Mouse (Mus musculus) forebrain, embryonic 15.5 days (tissue): ENCODE measurements around the gene Arfgap1. TPM values are rescaled to one million over a fixed set of nuclear protein-coding genes. Genes with fewer than 3 reads are reported as not detected.

Experiments used
- ATAC-seq: fragments of 200-750 bp; cut with Nextera tagmentation; replicated peaks from 2 replicates; pipeline ENCODE4 v1.8.0; 2017; ENCODE audit warnings: mild to moderate bottlenecking, moderate TSS enrichment, moderate library complexity
- H3K27ac ChIP-seq: fragments of 300-500 bp; sonication (generic); replicated peaks from 2 replicates; pipeline ENCODE4 v1.5.1; 2015; ENCODE audit warnings: mild to moderate bottlenecking, inconsistent platforms
- H3K27me3 ChIP-seq: fragments of 300-500 bp; sonication (generic); 2 replicates; pipeline ENCODE4 v1.6.1; 2015; ENCODE audit warnings: inconsistent platforms
- H3K36me3 ChIP-seq: fragments of 300-500 bp; sonication (generic); 2 replicates; pipeline ENCODE4 v1.6.1; 2015; ENCODE audit warnings: mild to moderate bottlenecking, inconsistent platforms
- H3K4me1 ChIP-seq: fragments of 300-500 bp; sonication (generic); 2 replicates; pipeline ENCODE4 v1.6.1; 2015; ENCODE audit warnings: inconsistent platforms
- H3K4me2 ChIP-seq: fragments of 300-500 bp; sonication (generic); replicated peaks from 2 replicates; pipeline ENCODE4 v1.6.1; 2015; ENCODE audit warnings: mild to moderate bottlenecking, inconsistent platforms
- H3K4me3 ChIP-seq: fragments of 300-500 bp; sonication (generic); 2 replicates; pipeline ENCODE4 v1.5.1; 2015; ENCODE audit warnings: mild to moderate bottlenecking, inconsistent platforms
- H3K9ac ChIP-seq: fragments of 300-500 bp; sonication (generic); replicated peaks from 2 replicates; pipeline ENCODE4 v1.6.1; 2015; ENCODE audit warnings: mild to moderate bottlenecking, inconsistent platforms
- H3K9me3 ChIP-seq: fragments of 300-500 bp; sonication (generic); 2 replicates; pipeline ENCODE4 v1.6.1; 2016; ENCODE audit warnings: inconsistent platforms
- WGBS: fragments of 180-500 bp; shearing (Covaris S2); methylation state at CpG from one replicate; pipeline ENCODE4 v1.1.7; 2015; ENCODE audit warnings: mixed read lengths; 5-methylcytosine and 5-hydroxymethylcytosine counted together
- polyA plus RNA-seq: library from polyadenylated mRNA; unstranded; fragments of >200 nt; fragmentation: Nextera tagmentation; extraction: Ambion mirVana; gene quantifications from 2 replicates; pipeline ENCODE4 v1.2.1, GENCODE M21; 2015

The Arfgap1 gene
- polyA plus RNA-seq, 1 experiment from 2014 or later: 106 TPM

DNA sequence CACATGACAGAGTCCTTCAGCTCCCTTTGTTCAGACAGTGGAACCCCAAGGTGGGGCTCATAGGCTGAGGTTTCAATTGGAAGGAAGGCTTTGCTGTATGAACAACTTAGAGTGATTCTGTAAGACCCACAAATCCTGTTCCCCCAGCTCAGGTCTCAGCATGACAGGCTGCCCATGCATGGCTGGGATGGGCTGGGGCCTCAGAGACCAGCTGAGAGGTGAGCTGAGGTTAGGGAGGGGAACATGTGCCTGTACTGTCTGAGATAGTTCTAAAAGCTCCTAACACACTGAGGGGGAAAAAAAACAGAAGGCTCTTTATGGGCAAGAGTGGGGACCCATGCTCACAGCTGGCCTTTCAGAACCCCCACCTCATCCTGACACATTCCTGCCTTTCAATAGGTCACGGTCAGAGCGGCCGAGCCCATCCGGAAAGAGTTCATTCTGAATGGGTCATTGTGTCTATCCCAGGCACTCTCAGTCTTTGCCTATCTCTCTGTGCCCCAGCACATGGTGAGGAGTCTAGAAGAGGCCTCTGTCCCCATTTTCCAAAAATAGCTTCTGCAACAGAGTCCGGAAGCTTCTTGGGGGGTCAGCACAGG, 20.5 kb downstream of the Arfgap1 start:
- no peaks in the 10 kb centered on the region for H3K4me1 ChIP-seq
- WGBS: 56% methylated on average over 5 of the region's 5 CpGs
- no peak for ATAC-seq
- no peaks in the 10 kb centered on the region for H3K27me3 ChIP-seq
- H3K36me3 ChIP-seq: 0 out of 2 replicates have a peak, but pooled peaks cover 5% of the 10 kb centered on the region
- H3K9ac ChIP-seq: no peak overlapping the region
- H3K9me3 ChIP-seq: no peaks in the 10 kb centered on the region
- H3K4me2 ChIP-seq: no peak overlapping the region
- no peak overlapping the region for H3K4me3 ChIP-seq
- no peak overlapping the region for H3K27ac ChIP-seq

DNA sequence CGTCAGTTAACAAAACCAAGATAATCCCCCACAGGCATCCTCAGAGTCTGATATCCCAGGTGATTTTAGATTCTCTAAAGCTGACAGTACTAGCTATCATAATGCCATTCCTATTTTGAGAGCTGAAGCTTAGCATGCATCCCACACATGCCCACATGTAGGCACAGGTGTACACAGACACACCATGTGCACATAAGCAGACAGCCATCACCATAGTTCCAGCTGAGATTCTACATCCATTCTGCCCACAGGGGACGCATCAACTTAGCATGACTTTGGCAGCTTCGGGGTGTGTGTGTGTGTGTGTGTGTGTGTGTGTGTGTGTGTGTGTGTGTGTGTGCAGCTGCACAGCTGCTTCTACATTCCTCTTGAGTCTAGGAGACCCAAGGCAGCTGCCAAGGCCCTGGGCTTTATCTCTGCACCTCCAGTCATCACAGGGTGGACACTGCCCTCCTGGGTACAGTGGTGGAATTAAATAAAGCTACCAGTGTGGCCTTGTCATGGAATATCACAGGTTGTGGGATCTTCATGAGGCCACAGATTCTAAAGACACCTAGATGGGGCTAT, 21.4 kb downstream of the Arfgap1 start:
- no peaks in the 10 kb centered on the region for H3K9me3 ChIP-seq
- no peak overlapping the region for H3K27ac ChIP-seq
- H3K36me3 ChIP-seq: no peaks in the 10 kb centered on the region
- H3K4me2 ChIP-seq: no peak overlapping the region
- H3K9ac ChIP-seq: no peak overlapping the region
- no peaks in the 10 kb centered on the region for H3K27me3 ChIP-seq
- WGBS: 66% methylated on average over 3 of the region's 3 CpGs
- H3K4me3 ChIP-seq: no peak overlapping the region
- H3K4me1 ChIP-seq: no peaks in the 10 kb centered on the region
- no peak for ATAC-seq

- no peaks in the 10 kb centered on the region for H3K9me3 ChIP-seq
- H3K27ac ChIP-seq: no peak overlapping the region
- no peak overlapping the region for H3K9ac ChIP-seq
- ATAC-seq: no peak
- H3K4me1 ChIP-seq: no peaks in the 10 kb centered on the region
- no peak overlapping the region for H3K4me3 ChIP-seq
- no peaks in the 10 kb centered on the region for H3K27me3 ChIP-seq
- WGBS: 77% methylated on average over 1 of the region's 1 CpGs
- no peaks in the 10 kb centered on the region for H3K36me3 ChIP-seq
- H3K4me2 ChIP-seq: no peak overlapping the region
Observed at GRCm38 (mm10) chr2:180988948-180989347, 21.9 kb downstream of the Arfgap1 start.

GRCm38 (mm10) chr2:180990347-180990746, 23.3 kb downstream of the Arfgap1 start:
- ATAC-seq: no peak
- Histone ChIP-seq H3K36me3 (no peaks in the 10 kb centered on the region), H3K4me3 (no peak overlapping the region), H3K9me3 (no peaks in the 10 kb centered on the region), H3K4me2 (no peak overlapping the region), H3K27ac (0 out of 2 replicates have a peak overlapping the region, but pooled peaks have one; percentile 19), H3K9ac (no peak overlapping the region), H3K4me1 (no peaks in the 10 kb centered on the region), H3K27me3 (no peaks in the 10 kb centered on the region)
- WGBS: 49% methylated on average over 4 of the region's 4 CpGs

DNA sequence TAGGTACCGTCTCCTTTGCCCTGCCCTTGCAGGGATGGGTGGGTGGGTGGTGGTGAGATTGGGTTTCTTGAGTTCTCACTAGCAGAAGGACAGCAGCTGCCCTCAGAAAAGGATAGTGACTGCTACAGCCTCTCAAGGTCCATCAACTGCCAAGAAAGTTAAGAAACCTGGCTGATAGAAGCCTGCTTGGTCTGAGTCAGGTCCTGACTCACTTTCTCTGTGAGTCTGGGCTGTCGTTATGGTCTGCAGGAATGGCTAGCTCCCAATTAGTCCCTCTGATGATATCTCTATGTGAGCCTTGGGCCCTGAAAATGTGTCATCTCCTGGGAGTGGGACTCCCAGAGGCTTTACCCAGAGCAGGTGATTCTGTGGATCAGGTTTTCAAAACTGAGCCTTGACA, 27.3 kb downstream of the Arfgap1 start:
- 78% methylated on average over 2 of the region's 2 CpGs for WGBS
- Histone ChIP-seq H3K9ac (no peak overlapping the region), H3K27ac (no peak overlapping the region), H3K4me1 (no peaks in the 10 kb centered on the region), H3K4me3 (no peak overlapping the region), H3K27me3 (no peaks in the 10 kb centered on the region), H3K36me3 (no peaks in the 10 kb centered on the region), H3K9me3 (no peaks in the 10 kb centered on the region), H3K4me2 (no peak overlapping the region)
- ATAC-seq: no peak

- Histone ChIP-seq H3K27ac (no peak overlapping the region), H3K27me3 (no peaks in the 10 kb centered on the region), H3K9ac (no peak overlapping the region), H3K9me3 (no peaks in the 10 kb centered on the region), H3K4me2 (no peak overlapping the region), H3K4me3 (no peak overlapping the region), H3K4me1 (no peaks in the 10 kb centered on the region), H3K36me3 (no peaks in the 10 kb centered on the region)
- no peak for ATAC-seq
- 82% methylated on average over 4 of the region's 4 CpGs for WGBS
Observed at GRCm38 (mm10) chr2:180995457-180995856, 28.4 kb downstream of the Arfgap1 start.

DNA sequence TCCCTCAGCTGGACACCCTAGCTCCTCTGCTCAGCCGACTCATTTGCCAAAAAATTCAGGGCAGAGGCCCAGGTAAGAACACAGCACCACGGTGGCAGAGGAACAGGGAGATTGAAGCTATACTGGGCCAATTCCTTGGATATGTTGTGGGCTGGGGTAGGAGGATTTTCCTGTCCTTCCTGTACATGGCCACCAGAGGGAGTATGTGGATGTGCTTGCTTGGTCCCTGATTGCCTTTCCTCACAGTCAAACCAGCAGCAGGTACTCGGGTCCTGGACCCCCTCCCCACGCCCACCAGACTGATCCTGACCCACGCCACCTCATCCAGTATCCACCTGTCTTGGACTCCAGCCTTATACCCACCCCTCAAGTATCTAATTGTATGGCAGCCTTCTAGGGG, 29.4 kb downstream of the Arfgap1 start:
- peak; percentile 80 for ATAC-seq
- Histone ChIP-seq H3K4me3 (no peak overlapping the region), H3K36me3 (no peaks in the 10 kb centered on the region), H3K27me3 (no peaks in the 10 kb centered on the region), H3K27ac (no peak overlapping the region), H3K4me1 (no peaks in the 10 kb centered on the region), H3K9me3 (no peaks in the 10 kb centered on the region), H3K4me2 (no peak overlapping the region), H3K9ac (no peak overlapping the region)
- WGBS: 11% methylated on average over 5 of the region's 5 CpGs

GRCm38 (mm10) chr2:180996905-180997304, 29.9 kb downstream of the Arfgap1 start:
- 70% methylated on average over 3 of the region's 3 CpGs for WGBS
- H3K4me3 ChIP-seq: no peak overlapping the region
- 0 out of 2 replicates have a peak, but pooled peaks have one; percentile 5 for ATAC-seq
- no peaks in the 10 kb centered on the region for H3K4me1 ChIP-seq
- no peaks in the 10 kb centered on the region for H3K27me3 ChIP-seq
- no peaks in the 10 kb centered on the region for H3K9me3 ChIP-seq
- no peak overlapping the region for H3K27ac ChIP-seq
- no peak overlapping the region for H3K9ac ChIP-seq
- no peak overlapping the region for H3K4me2 ChIP-seq
- H3K36me3 ChIP-seq: no peaks in the 10 kb centered on the region

GRCm38 (mm10) chr2:181007054-181007453, 40.0 kb downstream of the Arfgap1 start:
- Histone ChIP-seq H3K27ac (no peak overlapping the region), H3K27me3 (no peaks in the 10 kb centered on the region), H3K4me3 (no peak overlapping the region), H3K4me2 (no peak overlapping the region), H3K9me3 (no peaks in the 10 kb centered on the region), H3K9ac (no peak overlapping the region), H3K4me1 (no peaks in the 10 kb centered on the region), H3K36me3 (no peaks in the 10 kb centered on the region)
- 69% methylated on average over 4 of the region's 4 CpGs for WGBS
- ATAC-seq: no peak

GRCm38 (mm10) chr2:181008339-181008738, 41.3 kb downstream of the Arfgap1 start:
- H3K36me3 ChIP-seq: no peaks in the 10 kb centered on the region
- 65% methylated on average over 5 of the region's 5 CpGs for WGBS
- H3K4me1 ChIP-seq: no peaks in the 10 kb centered on the region
- H3K9ac ChIP-seq: no peak overlapping the region
- no peak overlapping the region for H3K4me3 ChIP-seq
- no peaks in the 10 kb centered on the region for H3K27me3 ChIP-seq
- no peak overlapping the region for H3K4me2 ChIP-seq
- no peaks in the 10 kb centered on the region for H3K9me3 ChIP-seq
- H3K27ac ChIP-seq: no peak overlapping the region
- ATAC-seq: no peak

- H3K9ac ChIP-seq: no peak overlapping the region
- no peak overlapping the region for H3K27ac ChIP-seq
- no peaks in the 10 kb centered on the region for H3K9me3 ChIP-seq
- H3K4me3 ChIP-seq: no peak overlapping the region
- no peaks in the 10 kb centered on the region for H3K36me3 ChIP-seq
- WGBS: 86% methylated on average over 11 of the region's 11 CpGs
- no peak for ATAC-seq
- no peaks in the 10 kb centered on the region for H3K4me1 ChIP-seq
- no peak overlapping the region for H3K4me2 ChIP-seq
- no peaks in the 10 kb centered on the region for H3K27me3 ChIP-seq
Observed at GRCm38 (mm10) chr2:181031406-181031934, 64.4 kb downstream of the Arfgap1 start.
